Mouse (Mus musculus) midbrain, embryonic 14.5 days (tissue): ENCODE results near the gene Tsen34. TPM values are rescaled to one million over a fixed set of nuclear protein-coding genes. Genes with fewer than 3 reads are reported as not detected.
"Not testable (repeated sequence)": the region's sequence is repeated elsewhere in the genome, so short reads cannot be mapped to it uniquely, and the experiment has no call there.

Source experiments
- ATAC-seq: fragments of 200-750 bp; cut with Nextera tagmentation; 2 replicates; pipeline ENCODE4 v1.8.0; 2017; ENCODE audit warnings: moderate number of reproducible peaks, moderate library complexity; ENCODE audit not compliant: low FRiP score, low TSS enrichment
- DNase-seq: peaks from one replicate; pipeline ENCODE4 v3.0.0-alpha.2; 2015
- H3K27ac ChIP-seq: fragments of 300-500 bp; sonication (generic); replicated peaks from 2 replicates; pipeline ENCODE4 v1.5.1; 2014; ENCODE audit warnings: mild to moderate bottlenecking, low read depth, low read length, moderate library complexity
- H3K27me3 ChIP-seq: fragments of 300-500 bp; sonication (generic); 2 replicates; pipeline ENCODE4 v1.6.1; 2014; ENCODE audit warnings: low read length, control low read depth, mixed read lengths; ENCODE audit not compliant: control insufficient read depth, insufficient read depth
- H3K36me3 ChIP-seq: fragments of 300-500 bp; sonication (generic); 2 replicates; pipeline ENCODE4 v1.6.1; 2014; ENCODE audit warnings: low read length, control low read depth; ENCODE audit not compliant: control insufficient read depth, insufficient read depth
- H3K4me1 ChIP-seq: fragments of 300-500 bp; sonication (generic); 2 replicates; pipeline ENCODE4 v1.6.1; 2014; ENCODE audit warnings: mild to moderate bottlenecking, antibody characterized with exemption, low read length, control low read depth; ENCODE audit not compliant: control insufficient read depth, insufficient read depth
- H3K4me2 ChIP-seq: fragments of 300-500 bp; sonication (generic); 2 replicates; pipeline ENCODE4 v1.6.1; 2014; ENCODE audit warnings: mild to moderate bottlenecking, low read length, moderate library complexity
- H3K4me3 ChIP-seq: fragments of 300-500 bp; sonication (generic); replicated peaks from 2 replicates; pipeline ENCODE4 v1.5.1; 2014; ENCODE audit warnings: low read depth, low read length
- H3K9ac ChIP-seq: fragments of 300-500 bp; sonication (generic); replicated peaks from 2 replicates; pipeline ENCODE4 v1.6.1; 2014; ENCODE audit warnings: mild to moderate bottlenecking, low read length, moderate library complexity
- H3K9me3 ChIP-seq: fragments of 300-500 bp; sonication (generic); 2 replicates; pipeline ENCODE4 v1.6.1; 2016; ENCODE audit warnings: low read length, control low read depth, mixed read lengths; ENCODE audit not compliant: control insufficient read depth
- WGBS: fragments of 180-500 bp; shearing (Covaris S2); extraction: QIAGEN DNeasy Blood & Tissue Kit; methylation state at CpG from one replicate; pipeline ENCODE4 v1.1.7; 2014; 5-methylcytosine and 5-hydroxymethylcytosine counted together
- polyA plus RNA-seq: library from polyadenylated mRNA; unstranded; fragments of >200 nt; fragmentation: Nextera tagmentation; extraction: Ambion mirVana; gene quantifications from 2 replicates; pipeline ENCODE4 v1.2.1, GENCODE M21; 2014

Gene Tsen34
- polyA plus RNA-seq, 1 experiment from 2014 or later = 232 TPM

DNA sequence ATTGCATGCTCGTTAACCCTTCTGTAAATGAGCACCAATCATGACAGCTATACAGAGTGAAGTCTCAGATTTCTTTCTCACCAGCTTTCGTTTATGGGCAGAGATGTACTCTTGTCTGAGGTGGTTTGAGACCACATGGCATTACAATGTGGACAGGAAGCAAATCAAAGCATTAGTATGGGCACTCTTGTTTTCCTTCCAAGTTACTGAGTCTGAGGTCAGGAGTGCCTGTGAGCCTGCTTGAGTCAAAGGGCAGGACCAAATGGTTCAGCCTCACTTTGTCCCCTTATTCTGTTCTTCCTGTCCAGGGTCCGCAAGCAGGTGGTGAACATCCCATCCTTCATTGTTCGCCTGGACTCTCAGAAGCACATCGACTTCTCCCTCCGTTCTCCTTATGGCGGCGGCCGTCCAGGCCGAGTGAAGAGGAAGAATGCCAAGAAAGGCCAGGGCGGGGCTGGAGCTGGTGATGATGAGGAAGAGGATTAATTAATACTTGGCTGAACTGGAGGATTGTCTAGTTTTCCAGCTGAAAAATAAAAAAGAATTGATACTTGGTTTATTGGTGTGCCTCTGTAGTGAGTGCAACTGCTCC lies 13.8 kb downstream of the Tsen34 start:
- DNase-seq = no peak
- Histone ChIP-seq H3K36me3 (peaks cover 34% of the 10 kb centered on the region), H3K4me3 (peak overlapping the region; percentile 84), H3K4me1 (peaks cover 13% of the 10 kb centered on the region), H3K27me3 (no peaks in the 10 kb centered on the region), H3K4me2 (peak overlapping the region; percentile 95), H3K9ac (peak overlapping the region; percentile 80; the same call in 1 of the 2 replicates), H3K27ac (no peak overlapping the region), H3K9me3 (no peaks in the 10 kb centered on the region)
- ATAC-seq = no peak
- WGBS = 58% methylated on average over 11 of the region's 11 CpGs

DNA sequence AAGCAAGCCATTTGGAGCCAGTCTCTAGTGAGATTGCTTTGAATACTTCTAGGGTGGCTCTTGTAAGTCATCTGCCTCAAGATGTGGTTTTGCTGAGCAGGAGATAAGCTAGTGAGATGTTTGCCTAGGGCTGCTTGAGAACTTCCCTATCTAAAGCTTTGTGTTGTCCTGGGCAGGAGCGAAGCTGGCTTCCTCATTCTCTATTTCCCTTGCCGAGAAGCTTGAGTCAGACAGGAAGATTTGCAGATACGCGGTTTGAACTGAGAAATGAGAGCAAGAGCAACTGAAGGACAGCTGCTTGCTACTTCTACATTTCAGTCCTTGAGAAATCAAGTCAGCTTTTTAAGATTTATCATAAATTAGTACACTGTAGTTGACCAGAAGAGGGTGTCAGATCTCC lies 14.4 kb downstream of the Tsen34 start:
- Histone ChIP-seq H3K4me3 (no peak overlapping the region), H3K4me2 (peak overlapping the region; percentile 95; the same call in 1 of the 2 replicates), H3K9me3 (no peaks in the 10 kb centered on the region), H3K9ac (0 out of 2 replicates have a peak overlapping the region, but pooled peaks have one; percentile 12), H3K36me3 (peaks cover 32% of the 10 kb centered on the region), H3K27ac (no peak overlapping the region), H3K4me1 (peaks cover 13% of the 10 kb centered on the region), H3K27me3 (no peaks in the 10 kb centered on the region)
- DNase-seq (no peak), ATAC-seq (no peak)
- 60% methylated on average over 4 of the region's 4 CpGs for WGBS

DNA sequence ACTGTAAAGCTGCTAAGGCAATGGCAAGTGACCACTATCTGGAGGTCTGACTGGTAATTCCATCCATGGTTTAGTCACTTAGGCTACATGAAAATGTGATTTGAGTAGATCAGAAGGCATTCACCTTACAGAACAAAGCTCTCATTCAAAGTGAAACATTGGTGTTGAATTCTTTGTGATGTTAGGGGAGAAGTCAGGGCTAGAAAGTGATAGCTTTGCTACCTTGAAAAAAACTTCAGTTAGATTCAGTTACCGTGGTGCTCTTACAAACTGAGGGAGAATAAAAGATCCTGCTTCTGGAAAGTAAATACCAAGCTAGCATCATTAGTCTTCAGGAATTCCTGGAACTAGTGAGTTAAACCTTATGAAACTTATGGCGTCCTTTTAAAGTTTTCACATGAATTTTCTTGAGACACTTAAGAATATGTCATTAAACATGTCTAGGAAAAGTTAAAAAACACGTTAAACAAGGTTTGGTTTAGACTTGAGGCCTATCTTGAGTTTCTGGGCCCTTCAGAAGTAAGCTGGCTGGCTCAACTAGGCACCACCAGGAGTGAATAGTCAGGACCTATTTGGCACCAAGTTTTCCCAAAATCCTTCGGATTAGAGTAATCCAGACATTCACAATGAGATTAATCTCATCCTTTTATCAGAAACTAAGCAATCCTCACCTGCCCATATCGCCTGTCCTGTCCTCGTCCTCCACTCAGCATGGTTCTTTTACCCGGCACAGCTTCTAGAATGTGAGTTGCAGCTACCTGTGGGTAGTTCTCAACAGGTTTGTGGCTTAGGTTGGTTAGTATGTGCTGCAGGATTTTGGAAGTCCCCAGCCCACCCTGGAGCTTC lies 15.1 kb downstream of the Tsen34 start:
- 30% methylated on average over 7 of the region's 7 CpGs for WGBS
- H3K36me3 ChIP-seq = peaks cover 32% of the 10 kb centered on the region

DNA sequence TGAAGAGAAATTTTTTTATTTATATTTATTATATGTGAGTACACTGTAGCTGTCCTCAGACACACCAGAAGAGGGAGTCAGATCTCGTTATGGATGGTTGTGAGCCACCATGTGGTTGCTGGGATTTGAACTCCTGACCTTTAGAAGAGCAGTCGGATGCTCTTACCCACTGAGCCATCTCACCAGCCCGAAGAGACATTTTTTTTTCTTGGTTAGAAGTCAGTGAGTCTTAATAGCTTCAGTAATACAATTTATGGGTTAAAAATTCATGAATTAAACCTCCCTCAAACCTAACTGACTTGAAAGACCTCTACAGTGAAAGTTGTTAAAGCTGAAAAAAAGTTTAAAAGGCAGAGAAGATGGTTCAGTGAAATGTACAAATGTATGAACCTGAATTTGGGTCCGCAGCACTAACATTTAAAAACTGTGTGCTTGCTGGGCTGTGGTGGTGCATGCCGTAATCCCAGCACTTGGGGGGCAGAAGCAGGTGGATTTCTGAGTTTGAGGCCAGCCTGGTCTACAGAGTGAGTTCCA lies 15.9 kb downstream of the Tsen34 start:
- H3K9ac ChIP-seq, H3K4me3 ChIP-seq, H3K27ac ChIP-seq, DNase-seq, ATAC-seq, H3K9me3 ChIP-seq, H3K27me3 ChIP-seq, H3K4me2 ChIP-seq: not testable (repeated sequence)
- 38% methylated on average over 5 of the region's 5 CpGs for WGBS
- peaks cover 32% of the 10 kb centered on the region for H3K36me3 ChIP-seq
- H3K4me1 ChIP-seq = peaks cover 11% of the 10 kb centered on the region

More for the DNA sequence above, 15.1 kb downstream of the Tsen34 start:
- Histone ChIP-seq H3K4me2 (no peak overlapping the region), H3K4me3 (no peak overlapping the region), H3K9me3 (no peaks in the 10 kb centered on the region), H3K4me1 (peaks cover 13% of the 10 kb centered on the region), H3K9ac (no peak overlapping the region), H3K27me3 (no peaks in the 10 kb centered on the region), H3K27ac (no peak overlapping the region)
- ATAC-seq (no peak), DNase-seq (no peak)

DNA sequence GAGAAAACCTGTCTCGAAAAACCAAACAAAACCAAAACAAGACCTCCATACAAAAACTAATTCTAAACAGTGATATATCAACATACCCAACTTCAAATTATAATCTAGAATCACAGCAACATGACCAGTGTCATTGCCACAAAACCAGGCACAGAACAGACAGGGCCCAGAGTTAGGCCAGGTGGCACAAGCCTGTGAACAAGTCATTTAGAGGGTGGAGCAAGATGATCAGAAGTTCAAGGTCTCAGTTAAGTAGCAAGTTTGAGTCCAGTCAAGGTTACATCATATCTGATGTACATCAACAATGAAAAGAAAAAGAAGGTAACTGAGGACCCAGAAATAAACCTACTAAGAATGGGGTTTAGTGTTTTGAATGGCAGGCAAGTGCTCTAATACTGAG lies 16.3 kb downstream of the Tsen34 start:
- H3K27ac ChIP-seq = no peak overlapping the region
- 81% methylated on average over 1 of the region's 1 CpGs for WGBS

DNA sequence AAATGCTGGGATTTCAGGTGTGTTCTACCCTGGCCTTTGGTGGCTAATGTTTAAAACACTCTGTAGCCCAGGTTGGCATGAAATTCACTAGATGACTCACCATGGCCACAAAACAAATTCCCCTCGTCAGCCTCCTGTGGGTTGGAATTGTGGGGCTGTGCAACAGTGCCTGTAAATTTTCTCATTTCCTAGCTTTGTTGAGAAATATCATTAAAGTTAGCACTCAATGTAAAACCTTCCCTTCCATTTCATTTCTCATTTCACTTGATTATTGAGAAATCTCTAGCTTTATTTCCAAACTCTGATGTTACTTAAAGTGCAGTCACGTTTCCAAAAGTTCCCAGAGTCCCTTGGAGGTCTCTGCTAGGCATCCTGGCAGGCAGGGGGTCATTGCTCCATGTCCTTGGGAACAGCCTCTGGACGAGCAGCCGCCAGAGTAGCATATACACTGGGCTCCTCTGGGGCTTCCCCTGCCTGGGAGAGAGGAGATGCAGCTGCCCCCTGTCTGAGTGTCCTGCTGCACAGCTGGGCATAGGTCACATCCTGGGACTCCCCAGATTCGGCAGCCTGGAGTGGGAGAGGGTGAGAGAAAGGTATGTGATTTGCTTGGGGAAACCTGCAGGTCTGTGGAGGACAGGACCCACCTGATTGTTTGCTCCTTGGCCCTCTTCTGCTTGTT lies 19.7 kb downstream of the Tsen34 start:
- Histone ChIP-seq H3K9me3 (no peaks in the 10 kb centered on the region), H3K4me2 (no peak overlapping the region), H3K4me3 (no peak overlapping the region), H3K27me3 (no peaks in the 10 kb centered on the region), H3K4me1 (no peaks in the 10 kb centered on the region), H3K9ac (no peak overlapping the region), H3K36me3 (peaks cover 10% of the 10 kb centered on the region), H3K27ac (no peak overlapping the region)
- no peak for ATAC-seq
- DNase-seq = no peak
- WGBS = 33% methylated on average over 5 of the region's 5 CpGs

More for the DNA sequence above, 16.3 kb downstream of the Tsen34 start:
- H3K27me3 ChIP-seq = no peaks in the 10 kb centered on the region
- ATAC-seq (no peak), DNase-seq (no peak)
- H3K4me1 ChIP-seq = peaks cover 10% of the 10 kb centered on the region
- H3K9ac ChIP-seq = no peak overlapping the region
- no peak overlapping the region for H3K4me2 ChIP-seq
- no peaks in the 10 kb centered on the region for H3K9me3 ChIP-seq
- peaks cover 32% of the 10 kb centered on the region for H3K36me3 ChIP-seq
- H3K4me3 ChIP-seq = no peak overlapping the region

DNA sequence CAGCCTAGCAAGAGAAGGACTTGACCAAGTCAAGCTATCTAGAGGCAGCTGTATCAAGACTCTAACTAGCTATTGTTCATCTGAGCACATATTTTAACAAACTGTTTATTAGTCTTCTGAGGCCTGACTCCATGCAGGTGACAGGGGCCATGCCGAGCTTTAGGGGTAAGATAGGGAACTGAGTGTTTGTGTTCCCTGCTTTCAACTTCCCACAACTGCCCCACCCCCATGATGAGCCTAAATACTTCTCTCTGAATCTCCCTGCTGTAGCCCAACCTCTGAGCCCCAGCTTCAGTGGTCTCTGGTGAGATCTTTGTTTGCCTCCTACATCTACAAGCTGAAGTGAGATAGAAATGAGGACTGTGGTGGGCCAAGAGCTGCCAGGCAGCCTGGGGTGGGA lies 22.6 kb downstream of the Tsen34 start:
- no peaks in the 10 kb centered on the region for H3K36me3 ChIP-seq
- H3K27me3 ChIP-seq = no peaks in the 10 kb centered on the region
- H3K4me3 ChIP-seq = no peak overlapping the region
- no peak overlapping the region for H3K9ac ChIP-seq
- ATAC-seq = no peak
- no peak overlapping the region for H3K27ac ChIP-seq
- H3K4me1 ChIP-seq = no peaks in the 10 kb centered on the region
- no peaks in the 10 kb centered on the region for H3K9me3 ChIP-seq
- DNase-seq = no peak
- 79% methylated on average over 1 of the region's 1 CpGs for WGBS
- H3K4me2 ChIP-seq = no peak overlapping the region

DNA sequence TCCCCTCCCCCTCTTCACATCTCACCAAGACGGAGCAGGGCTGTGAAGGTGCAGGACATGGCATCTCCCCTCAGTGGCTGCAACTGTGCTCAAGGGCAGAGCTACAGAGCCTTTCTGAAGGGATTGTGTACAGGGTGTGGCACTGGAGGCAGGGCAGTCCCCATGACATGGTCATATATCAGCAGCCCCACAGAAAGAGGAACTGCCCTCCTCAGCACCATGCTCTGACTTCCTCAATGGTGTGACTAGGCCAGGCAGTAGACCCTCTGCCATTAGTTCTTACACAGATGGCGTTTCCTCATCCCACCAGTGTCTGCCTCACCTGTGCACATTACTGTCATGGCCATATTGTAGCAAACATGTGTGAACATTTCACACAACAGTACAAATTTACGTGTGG lies 27.6 kb downstream of the Tsen34 start, which contains the start of gene Pirb:
Gene Pirb, minus strand, starts transcription at position 124 of the 400 bp plus-strand sequence.
- not testable (repeated sequence) for H3K27me3 ChIP-seq, H3K4me2 ChIP-seq, H3K4me3 ChIP-seq, H3K4me1 ChIP-seq, DNase-seq, ATAC-seq, H3K9ac ChIP-seq, H3K27ac ChIP-seq, H3K36me3 ChIP-seq, H3K9me3 ChIP-seq
- WGBS = 50% methylated on average over 1 of the region's 3 CpGs
